Mouse (Mus musculus): Measurements from ENCODE around the gene C130074G19Rik. TPM values are rescaled to one million over a fixed set of nuclear protein-coding genes. Genes with fewer than 3 reads are reported as not detected.

Gene C130074G19Rik
- total RNA-seq, 4 experiments from 2014 or later: 7.1 to 15.3 (median 10.8) TPM

DNA sequence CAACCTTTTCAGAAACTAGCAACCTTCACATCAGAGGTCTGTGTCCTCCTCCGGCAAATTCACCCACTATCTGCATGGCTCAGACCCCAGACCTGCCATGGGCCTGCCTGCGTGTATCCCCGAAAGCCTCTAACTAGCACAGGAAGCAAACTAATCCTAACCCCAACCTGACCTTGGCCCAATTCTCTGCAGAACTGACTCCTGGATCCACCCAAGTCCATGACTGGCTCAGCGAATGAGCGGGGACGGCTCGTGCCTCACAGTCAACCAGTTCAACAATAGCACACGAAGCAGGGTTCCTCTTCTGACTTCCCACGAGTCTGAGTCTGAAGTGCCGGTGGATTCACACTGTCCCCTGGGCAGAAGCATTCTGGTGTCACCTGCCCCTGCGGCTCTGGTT is 9.1 kb downstream of the C130074G19Rik start:
- no peak for DNase-seq (ENCODE audit: low spot score in 2 of 2)

DNA sequence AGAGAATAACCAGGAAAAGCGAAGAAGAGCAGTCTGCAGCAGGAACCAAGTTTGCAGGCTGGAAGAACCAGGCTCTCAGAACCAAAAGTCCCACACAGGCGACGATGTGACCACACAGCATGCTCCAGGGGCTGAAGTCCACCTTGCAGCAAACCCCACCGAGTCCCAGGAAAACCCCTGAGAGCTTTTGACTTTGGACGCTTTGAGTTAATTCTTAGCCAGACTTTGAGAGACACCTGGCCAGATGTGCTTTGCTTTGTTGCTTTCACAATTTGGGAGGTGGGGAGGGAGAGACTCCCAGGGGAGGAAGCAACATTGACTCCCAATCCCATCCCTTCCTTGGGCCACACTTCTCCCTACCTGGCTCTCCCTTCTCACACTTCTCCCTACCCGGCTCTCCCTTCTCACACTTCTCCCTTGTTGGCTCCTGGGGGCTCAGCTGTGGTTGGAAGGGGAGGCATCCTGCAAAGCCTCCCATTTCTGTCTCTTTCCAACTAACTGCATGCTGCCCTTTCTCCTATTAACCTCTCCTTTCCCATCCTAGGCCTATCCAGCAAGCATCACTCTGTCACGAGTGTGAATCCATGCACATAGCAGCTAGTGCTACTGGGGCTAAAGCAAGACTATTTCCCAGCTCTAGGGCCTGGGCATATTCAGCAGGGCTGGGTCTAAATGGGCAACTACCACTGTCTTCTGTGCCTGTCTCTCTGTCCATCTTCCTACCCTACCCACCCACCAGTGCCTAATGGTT is 10.8 kb downstream of the C130074G19Rik start:
- no peak for DNase-seq (ENCODE audit: low spot score in 2 of 2)

DNA sequence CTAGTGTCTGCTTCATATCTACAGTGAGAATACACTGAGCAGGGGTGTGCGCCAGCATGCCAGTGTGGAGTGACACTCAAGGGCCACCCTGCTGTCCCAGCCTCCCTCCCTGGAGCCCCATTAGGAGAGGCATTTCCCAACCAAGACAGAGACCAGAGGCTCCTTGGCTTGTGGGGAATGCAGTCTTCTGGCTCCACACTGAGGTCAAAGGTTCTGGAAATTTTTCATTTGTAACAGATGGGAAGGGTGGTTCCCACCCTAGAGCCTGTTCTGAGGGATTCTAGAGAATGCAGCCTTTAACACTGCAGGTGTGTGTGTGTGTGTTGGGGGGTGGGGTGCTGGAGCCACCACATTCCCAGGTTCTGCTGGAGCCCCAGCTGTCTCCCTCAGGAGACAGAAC is 11.5 kb downstream of the C130074G19Rik start:
- DNase-seq (ENCODE audit: low spot score in 2 of 2): no peak

DNA sequence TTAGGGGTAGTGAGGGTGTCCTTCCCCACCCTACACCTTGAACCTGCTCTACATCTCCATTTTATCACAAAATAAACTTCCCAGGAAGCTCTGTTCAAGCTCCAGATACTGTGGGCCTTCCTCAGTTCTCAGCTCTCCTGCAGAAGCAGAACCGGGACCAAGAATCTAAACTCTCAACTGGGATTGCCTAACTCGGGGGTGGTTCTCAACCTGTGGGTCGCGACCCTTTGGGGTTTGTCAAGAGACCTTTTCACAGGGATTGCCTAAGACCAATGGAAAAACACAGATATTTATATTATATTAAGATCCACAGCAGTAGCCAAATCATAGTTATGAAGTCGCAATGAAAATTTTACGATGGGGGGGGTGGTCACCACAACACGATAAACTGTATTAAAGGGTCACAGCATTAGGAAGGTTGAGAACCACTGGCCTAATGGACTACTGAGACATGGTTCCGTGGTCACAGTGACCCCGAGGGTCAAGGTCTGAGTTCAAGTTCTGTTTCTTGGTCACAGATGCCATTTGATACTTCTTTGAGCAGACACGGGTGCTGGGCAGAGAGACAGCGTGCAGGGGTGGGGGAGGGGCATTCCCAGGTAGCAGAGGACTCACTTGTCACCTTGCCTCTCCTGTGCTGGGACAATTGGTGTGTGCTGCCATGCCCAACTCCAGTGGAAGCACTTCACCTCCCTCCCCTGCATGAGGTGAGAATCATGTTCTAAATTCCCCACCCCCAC is 12.2 kb downstream of the C130074G19Rik start:
- DNase-seq (ENCODE audit: low spot score in 2 of 2): no peak

DNA sequence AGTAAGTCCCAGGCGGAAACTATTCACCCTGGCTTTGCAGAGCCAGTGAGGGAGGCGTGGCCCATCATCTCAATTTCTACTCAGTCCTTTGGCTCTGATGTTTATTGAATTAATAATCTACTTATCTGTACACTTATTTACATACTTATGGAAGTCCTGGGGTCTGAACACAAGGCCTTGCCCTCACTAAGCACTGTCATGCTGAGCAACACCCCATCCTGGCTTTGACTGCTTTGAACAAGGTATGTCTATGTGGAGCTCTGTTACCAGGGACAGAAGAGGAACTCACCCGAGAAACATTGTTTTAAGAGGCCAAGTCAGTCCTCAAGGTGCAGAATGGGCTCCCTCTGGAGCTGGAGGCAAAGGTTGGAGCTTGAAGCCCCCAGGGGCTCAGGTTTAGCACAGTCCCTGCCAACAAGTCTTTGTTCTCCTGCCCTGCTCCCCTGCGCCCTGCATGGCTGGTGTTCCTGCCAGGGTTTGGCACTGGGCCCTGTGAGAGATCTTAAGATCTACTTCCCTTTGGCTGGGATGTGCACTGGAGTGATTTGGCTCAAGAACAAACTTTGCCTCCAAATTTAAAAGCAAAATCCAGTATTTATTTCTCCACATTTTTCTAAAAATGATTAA is 13.0 kb downstream of the C130074G19Rik start:
- DNase-seq (ENCODE audit: low spot score in 2 of 2): peak in 1 of 2 experiments; percentile 13

DNA sequence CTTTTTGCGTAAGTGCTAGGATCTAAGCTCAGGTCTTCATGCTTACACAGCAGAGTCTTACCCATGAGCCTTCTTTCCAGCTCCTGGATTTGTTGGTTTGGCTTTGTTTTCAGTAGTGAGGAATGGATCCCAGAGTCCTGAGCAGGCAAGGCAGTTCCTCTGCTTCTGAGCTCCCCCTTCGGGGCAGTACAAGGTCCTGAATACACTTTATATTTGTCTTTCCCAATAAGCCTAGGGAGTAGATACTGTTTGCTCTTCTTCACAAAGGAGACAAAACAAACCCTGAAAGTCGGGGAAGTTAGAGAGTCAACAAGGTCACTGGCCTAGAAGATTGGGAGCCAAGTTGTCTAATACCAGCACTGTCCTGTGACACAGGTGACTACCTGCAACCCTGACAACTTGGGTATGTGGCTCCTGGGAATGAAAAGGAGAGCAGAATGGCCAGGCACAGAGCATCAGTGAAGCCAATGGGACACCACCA is 15.3 kb downstream of the C130074G19Rik start:
- no peak for DNase-seq (ENCODE audit: low spot score in 2 of 2)

DNA sequence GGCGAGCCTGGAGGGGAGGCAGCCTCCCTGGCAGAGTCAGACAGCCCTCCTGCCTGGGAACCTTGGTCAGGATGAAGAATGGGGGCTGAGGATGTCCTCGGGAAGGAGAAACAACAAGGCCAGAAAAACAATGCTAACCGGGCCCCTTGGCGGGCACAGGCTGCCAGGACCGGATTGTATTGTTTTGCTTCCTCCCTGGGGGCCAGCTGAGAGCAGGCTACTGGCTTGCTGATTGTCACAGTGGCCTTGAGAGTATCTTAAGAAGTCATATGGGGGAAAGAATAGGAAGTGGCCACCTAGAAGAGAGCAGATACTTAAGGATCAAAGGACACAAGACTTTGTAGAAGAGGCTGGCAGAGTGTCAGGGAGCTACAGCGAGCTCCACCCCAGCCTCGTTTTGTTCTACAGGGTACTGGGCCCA is 18.6 kb downstream of the C130074G19Rik start:
- no peak for DNase-seq (ENCODE audit: low spot score in 2 of 2)

DNA sequence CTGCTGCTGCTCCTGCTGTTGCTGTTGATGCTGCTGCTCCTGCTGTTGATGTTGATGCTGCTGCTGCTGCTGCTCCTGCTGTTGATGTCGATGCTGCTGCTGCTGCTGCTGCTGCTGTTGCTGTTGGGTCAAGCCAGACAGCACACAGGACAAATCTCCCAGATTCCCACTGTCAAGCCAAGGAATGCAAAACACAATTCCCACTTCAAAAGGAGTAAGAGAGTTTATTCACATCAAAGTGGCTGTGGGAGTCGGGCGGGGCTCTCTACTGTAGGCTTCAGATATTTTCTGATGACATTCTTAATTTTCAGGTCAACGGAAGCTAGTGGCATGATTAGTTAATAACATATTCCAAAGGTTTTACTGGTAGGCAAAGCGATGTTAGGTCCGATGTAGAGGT is 20.4 kb downstream of the C130074G19Rik start:
- DNase-seq (ENCODE audit: low spot score in 2 of 2): no peak

DNA sequence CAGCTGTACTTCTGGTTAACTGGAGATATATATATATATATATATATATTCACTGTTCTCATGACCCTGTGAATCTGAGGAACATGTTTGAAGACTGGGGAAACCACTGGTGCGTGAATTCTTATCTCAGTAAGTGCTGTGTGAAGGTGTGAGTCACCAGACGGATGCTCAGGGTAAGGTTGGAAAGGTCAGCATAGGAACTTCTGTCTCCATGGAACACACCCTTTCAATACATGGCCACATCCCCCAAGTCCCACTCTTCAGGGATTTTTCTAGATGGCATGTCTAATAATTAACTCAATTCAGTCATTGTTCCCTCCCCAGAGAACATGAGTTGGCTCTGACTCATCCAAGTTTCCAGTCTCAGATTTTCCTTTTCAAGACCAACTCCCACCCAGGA is 21.5 kb downstream of the C130074G19Rik start:
- no peak for DNase-seq (ENCODE audit: low spot score in 2 of 2)

DNA sequence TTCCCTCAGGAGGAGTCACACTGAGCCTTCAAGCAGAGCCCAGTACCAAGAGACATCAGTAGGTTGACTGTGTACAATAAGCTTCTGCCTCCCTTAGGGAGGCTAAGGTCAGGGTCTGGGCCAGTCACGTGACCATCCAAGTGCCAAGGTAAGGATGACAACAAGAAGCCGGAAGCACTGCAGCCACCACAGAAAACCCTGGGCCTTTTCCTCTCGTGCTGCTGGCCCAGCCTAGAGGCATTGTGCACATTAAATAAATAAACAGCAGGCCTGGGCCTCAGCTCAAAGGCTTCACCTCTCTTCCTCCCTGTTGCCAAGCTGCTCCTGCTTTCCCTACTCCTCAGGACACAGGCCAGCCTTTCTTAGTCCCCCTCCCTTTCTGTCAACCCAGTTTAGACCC is 22.7 kb downstream of the C130074G19Rik start:
- DNase-seq (ENCODE audit: low spot score in 2 of 2): no peak

DNA sequence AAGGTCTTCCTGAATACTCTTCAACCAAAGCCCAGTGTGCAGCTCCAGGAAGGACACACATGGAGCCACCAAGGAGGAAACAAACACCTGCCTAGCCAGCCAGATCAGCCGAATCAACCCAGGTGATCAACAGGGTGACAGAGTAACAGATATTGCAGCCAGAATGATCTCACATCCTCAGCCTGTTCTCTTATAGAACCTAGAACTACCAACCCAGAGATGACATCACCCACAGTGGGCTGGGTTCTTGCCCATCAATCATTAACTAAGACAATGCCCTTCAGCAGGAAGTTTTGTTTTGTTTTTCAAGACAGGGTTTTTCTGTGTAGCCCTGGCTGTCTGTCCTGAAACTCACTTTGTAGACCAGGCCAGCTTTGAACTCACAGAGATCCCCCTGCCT is 24.8 kb downstream of the C130074G19Rik start:
- no peak for DNase-seq (ENCODE audit: low spot score in 2 of 2)

DNA sequence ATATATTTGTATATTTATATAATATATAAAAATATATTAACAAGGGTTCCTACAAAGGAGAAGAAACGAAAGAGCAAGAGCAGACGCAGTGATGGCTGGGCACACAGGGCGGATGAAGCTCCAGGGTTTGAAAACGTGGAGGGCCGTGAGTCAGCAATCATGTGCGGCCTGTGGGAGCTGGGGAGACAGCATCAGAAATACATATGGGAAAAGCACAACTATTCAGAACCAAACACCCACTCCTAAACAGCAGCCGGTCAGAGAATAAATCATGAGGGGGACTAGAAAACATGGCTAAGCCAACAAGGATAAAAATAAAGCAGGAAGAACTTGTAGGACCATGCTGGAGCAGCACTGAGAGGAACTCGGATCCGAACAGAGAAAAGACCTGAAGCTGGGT is 25.8 kb downstream of the C130074G19Rik start:
- DNase-seq (ENCODE audit: low spot score in 2 of 2): no peak

DNA sequence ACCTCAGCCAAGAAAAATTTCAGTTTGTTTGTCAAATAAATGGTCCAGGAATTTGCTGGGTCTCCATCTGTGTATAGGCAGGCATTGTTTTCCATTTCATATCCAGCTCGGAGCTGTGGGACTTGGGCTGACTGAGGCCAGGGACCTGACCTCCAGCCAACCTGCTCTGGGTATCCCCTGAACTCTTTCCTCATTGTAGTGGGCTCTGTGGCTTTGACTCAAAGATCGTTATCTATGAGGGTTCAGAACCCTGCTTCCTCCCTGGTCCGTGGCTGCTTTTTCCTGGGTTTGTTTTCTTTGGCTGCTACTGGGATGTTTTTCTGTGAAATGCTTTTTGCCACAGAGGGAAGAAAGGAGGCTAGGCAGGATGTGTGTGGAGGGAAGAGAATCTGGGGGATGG is 29.1 kb downstream of the C130074G19Rik start:
- no peak for DNase-seq (ENCODE audit: low spot score in 2 of 2)

DNA sequence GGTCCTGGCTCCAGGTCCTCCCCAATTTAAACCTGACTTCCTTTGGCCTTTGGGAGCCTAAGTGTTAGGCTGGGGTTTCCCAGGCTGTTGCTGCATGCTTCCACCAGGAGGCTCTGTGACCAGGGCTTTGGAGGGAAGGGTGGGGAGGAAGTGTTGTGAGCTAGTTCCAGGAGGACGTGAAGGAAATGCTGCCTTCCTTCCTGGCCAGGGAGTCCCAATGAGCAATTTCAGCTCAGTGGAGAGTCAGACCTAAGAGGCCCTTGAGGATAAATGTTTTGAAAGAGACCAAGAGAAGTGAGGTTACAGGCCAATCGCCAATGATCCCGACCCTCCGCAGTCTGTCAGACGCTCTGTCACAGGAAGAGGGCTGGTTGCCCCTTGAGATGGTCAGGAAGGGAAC is 29.7 kb downstream of the C130074G19Rik start:
- DNase-seq (ENCODE audit: low spot score in 2 of 2): peak; percentile 32 to 50

DNA sequence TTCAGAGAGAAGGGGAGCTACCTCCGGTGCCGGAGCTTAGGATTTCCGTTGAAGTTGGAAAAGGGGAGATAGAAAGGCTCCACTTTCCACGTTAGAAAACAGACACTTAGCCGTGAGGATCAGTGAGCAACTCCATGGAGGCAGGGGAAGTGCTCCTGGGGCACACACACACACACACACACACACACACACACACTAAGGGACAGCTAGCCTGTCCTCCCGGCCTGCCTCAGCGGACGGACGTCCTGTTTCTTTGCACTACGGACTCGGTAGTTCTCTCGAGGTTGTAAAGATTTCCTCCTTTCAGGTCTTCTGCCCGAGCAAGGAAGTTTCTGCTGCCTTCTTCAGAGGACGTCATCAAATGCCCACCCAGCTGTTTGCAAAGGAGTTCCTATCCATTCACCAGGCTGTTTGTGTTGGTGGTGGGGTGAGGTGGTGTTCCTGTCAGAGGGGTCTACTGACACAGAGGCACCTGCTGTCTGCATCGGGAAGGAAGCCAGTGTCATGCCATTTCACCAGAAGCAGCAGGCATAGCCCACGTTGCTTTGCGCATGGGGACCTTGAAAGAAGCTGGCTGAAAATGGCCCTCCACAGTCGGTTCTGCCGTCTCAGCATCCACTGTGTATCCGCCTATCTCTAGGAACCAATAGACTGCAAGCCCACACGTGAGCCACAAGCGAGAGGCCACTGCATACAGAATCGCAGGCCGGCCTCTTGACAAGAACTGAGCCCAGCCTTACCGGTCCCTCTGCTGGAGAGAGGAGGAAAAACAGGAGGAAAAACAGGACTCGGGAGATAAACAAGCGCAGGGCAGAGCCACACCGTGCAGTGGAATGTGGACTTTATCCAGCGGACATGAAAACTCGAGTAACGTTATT is 31.0 kb downstream of the C130074G19Rik start:
- DNase-seq (ENCODE audit: low spot score in 2 of 2): peak; percentile 75 to 76

DNA sequence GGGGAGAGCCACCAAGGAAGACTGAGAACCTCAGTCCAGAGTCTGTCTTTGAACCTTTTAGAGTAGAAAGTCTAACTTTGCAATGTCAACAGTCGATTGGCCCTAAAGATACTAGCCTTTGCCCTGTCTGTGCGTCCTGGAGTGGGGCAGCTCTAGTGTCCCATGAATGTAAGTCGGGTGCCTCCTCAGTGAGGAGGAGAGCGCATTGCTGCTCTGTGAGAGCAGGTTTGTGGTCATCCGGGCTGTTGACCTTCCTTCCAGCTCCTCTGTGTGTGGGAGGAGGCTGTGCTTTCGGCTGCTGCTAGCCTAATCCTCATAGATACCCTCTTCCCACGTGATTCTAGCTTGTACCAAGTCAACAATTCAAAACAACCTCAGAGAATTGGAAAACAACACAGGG is 31.9 kb downstream of the C130074G19Rik start:
- no peak for DNase-seq (ENCODE audit: low spot score in 2 of 2)

DNA sequence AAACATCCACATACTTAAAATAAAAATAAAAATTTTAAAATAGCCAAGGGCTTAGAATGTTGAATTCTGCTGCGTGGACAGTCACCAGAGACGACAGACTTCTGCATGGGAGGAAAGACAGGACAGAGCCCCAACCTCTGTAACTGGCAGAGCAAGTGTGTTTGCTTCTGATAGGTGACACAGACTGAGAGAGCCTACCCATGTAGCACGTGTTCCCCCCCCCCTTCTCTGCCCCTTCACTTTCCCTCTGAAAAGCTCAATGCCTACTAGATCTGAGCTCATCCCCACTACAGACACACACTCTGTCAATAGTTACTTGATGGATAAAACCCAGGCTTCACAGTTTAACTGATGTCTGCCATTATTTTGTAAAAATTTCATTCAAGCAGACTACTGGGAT is 36.0 kb downstream of the C130074G19Rik start:
- DNase-seq (ENCODE audit: low spot score in 2 of 2): no peak

DNA sequence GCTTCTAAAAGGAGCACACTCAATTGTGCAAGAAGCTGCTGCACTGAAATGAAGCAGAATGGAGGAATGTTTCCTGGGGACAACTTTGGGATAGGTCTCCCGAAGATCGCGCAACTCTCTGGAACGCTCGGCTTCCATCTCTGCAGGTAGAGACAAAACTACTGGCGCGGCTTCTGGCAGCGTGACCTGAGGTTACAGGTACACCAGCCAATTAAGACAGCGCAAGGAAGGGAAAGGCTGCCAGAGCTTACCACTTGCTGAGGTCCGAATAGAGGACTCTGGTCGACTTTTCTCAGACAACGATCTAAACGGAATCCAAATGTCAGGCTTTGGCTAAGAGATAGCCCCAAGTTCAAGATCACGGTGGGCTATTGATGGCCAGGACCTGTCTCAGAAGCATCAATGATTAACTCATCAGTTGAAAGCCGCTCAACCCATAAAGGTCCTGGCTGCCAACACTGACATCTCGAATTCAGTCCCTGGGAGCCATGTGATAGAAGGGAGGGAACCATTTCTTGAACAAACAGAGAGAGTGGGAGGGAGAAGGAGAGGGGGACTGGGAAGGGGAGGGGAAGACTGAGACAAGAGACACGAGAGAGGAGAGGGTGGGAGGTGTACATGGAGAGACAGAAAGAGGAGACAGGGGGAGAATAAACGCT is 36.8 kb downstream of the C130074G19Rik start, which contains the start of gene Marc2:
TSS of gene Marc2 (minus strand) at position 360 of the 659 bp plus-strand sequence.
- no peak for DNase-seq (ENCODE audit: low spot score in 2 of 2)

DNA sequence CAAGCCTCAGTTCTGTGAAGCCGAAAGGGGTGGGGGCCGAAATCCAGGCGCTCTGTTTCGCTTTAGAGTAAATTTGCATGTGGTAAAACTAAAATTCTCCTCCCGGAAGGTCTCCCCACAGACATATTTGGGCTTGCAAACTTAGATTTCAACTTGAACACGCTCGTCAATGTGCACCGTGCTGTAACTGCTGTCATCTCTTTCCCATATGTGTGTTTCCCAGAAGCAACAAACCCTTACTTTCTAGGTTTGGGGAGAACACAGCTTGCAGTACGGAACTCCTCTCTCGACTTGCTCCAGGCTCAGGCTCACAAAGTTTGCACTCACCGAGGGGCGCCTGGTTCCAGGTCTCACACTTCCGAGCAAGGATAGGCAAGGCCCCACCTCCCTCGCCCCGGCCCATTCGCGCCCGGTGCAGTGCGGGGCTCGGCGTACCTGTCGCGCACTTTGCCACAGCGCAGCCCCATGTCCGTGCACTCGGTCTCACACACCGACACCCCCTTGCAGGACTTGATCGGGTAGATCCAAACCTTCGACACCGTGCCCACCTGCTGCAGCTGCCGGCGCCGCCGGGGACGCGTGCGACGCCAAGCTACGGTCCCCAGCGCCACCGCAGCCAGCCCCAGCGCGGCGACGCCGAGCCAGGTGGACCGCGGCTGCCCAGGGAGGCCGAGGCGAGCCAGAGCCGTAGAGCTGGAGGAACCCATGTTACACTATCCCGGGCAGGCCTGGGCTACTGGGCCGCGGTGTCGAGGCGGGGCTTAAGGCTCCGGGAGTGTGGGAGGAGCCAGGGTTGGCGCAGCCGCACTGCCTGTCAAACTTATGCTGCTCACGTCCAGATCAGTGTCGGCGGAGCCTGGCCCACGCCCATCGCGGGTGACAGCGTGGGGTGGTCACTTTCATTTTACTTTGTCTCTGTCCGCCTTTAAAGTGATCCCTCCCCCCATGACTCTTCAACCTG is 37.6 kb downstream of the C130074G19Rik start:
- peak; percentile 84 to 89 for DNase-seq (ENCODE audit: low spot score in 2 of 2)

Measured in gastrocnemius, adult 8-10 months (tissue).